Mouse (Mus musculus): ENCODE results near the gene Mtif2. TPM values are rescaled to one million over a fixed set of nuclear protein-coding genes. Genes with fewer than 3 reads are reported as not detected.

Mtif2 gene
- total RNA-seq, 1 experiment from 2014 or later, result 76.5 TPM

GRCm38 (mm10) chr11:29548504-29549424, 22.6 kb downstream of the Mtif2 start:
- ATAC-seq (replicated peaks; ENCODE audit: low read depth, poor library complexity, severe bottlenecking), result no peak

DNA sequence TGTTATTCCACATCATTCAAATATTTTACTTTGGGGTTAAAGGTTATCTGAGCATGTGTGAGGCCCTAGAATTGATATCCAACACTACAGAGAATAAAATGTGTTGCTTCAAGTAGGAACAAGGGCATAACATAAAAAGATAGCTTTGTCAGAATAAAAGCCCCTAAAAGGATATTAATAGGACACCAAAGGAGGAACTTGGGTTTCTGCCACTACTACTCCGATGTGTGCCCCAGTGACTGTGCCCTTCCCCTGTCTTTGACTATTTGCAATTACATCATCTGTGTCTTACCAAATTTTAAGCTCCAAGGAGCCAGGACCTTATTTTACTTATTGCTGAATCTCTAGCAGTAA, 23.2 kb downstream of the Mtif2 start:
- ATAC-seq (replicated peaks; ENCODE audit: low read depth, poor library complexity, severe bottlenecking), result peak; percentile 59

DNA sequence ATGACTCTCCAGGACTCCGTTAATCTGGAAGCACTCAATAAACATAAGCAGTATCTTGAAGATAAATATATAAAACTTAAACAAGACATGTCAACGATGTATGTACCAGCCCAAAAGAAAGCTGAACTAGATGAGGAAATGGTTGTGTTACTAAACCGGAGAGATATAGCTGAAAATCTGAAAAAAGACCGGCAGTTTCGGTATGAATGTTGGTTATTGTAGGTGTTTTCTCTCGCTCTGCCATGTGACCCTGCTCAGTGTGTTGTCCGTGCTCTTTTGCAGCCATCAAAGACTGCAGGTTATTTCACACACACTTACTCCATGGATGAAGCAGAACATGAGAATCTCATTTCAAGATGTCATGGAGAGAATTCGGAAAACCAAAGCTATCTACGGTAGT, 34.2 kb downstream of the Mtif2 start:
- ATAC-seq (replicated peaks; ENCODE audit: low read depth, poor library complexity, severe bottlenecking), result no peak

DNA sequence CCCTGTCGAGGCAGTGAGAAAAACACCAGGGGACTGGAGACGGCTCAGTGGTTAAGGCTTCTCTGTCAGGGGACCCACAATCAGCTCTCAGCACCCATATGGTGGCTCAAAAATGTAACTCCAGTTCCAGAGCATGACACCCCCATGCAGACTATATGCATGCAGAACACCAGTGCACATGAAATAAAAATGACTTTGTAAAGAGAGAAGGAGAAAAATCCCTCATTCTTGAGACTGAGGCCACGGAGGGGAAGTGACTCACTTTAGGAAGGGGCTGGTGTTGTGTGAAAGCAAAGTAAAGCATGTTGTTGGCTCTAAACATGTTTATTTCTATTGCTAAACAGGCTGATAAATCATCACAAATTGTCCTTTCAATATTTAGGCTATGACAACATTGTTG, 34.8 kb downstream of the Mtif2 start:
- no peak for ATAC-seq (replicated peaks; ENCODE audit: low read depth, poor library complexity, severe bottlenecking)

- ATAC-seq (replicated peaks; ENCODE audit: low read depth, poor library complexity, severe bottlenecking), result no peak
Observed at GRCm38 (mm10) chr11:29563406-29563805, 37.2 kb downstream of the Mtif2 start.

- ATAC-seq (replicated peaks; ENCODE audit: low read depth, poor library complexity, severe bottlenecking), result 0 out of 2 replicates have a peak, but pooled peaks have one; percentile 42
Observed at GRCm38 (mm10) chr11:29571536-29571935, 45.3 kb downstream of the Mtif2 start.

DNA sequence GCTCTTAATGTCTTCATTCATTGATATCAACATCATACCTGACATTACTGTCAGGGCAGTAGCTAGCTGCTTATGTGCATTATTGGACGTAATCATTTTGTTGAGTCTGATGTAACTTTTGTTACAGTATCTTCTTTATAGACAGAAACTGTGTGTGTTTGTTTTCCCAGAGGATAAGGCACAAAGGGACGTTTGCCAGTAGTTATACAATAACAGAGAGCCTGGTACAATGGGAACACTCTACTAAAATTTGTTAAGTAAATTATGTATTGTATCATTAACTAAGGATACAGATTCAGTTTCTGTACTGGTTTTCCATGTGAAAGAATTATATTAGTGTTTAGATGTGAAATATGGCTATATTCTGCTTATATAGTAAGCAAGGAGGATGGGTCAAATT, 46.4 kb downstream of the Mtif2 start:
- ATAC-seq (replicated peaks; ENCODE audit: low read depth, poor library complexity, severe bottlenecking), result no peak

- ATAC-seq (replicated peaks; ENCODE audit: low read depth, poor library complexity, severe bottlenecking), result peak; percentile 52; the same call in 1 of the 2 replicates
Observed at GRCm38 (mm10) chr11:29579610-29580009, 53.4 kb downstream of the Mtif2 start.

Other genes starting within 250 kb of the Mtif2 start
- gene Ccdc88a, start 152.8 kb upstream of the Mtif2 start, total RNA-seq (2017), result 52.0 and 70.7 TPM in 2 replicates
- 40.4 and 59.4 TPM in 2 replicates for gene Prorsd1, start 11.4 kb upstream of the Mtif2 start, total RNA-seq (2017)
- gene Clhc1, start 21.5 kb downstream of the Mtif2 start, total RNA-seq (2017), result 0.37 TPM in 1 of 2 replicates, not detected in the other
- 1,324 and 1,346 TPM in 2 replicates for gene Rps27a, start 21.7 kb downstream of the Mtif2 start, total RNA-seq (2017)
- 84.0 and 96.0 TPM in 2 replicates for gene Rtn4, start 166.5 kb downstream of the Mtif2 start, total RNA-seq (2017)

All from common myeloid progenitor, adult 5-6 weeks (primary cell).